Mouse (Mus musculus): ENCODE results near the gene Oaz1.

Gene Oaz1

DNA sequence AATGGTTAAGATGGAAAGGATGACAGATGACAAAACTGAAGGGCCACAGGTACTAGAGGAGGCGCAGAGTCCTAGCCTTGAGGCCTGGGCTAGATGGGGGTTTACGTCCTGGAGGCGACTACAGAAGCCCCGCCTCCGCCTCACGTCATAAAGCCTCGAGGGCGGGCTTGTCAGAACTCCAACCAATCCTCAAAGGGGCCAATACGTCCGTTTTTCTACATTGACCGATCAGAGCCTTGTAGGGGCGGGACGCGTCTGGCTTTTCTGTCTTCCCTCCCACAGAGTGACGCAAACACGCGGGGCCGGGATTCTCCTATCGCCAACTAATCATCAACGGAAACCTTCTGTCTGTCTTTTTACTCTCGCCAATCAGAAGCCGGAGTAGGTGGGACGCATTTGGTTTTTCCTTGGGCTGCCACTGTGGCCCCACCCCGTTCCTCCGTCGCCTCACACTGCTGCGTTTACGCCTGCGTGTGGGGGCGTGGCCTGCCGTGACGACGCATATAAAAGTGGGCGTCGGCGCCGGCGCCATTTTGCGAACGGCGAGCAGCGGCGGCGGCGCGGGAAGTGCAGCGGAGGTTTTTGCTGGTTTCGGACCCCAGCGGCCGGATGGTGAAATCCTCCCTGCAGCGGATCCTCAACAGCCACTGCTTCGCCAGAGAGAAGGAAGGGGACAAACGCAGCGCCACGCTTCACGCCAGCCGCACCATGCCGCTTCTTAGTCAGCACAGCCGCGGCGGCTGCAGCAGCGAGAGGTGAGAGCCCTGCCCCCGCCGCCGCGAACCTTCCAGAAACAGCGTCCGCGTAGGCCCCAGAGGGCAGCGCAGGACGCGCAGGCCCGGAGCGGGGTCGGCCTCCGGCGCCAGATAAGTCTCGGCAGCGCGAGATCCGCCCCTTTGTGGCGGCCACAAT, at the start of gene Oaz1:
Gene Oaz1 (plus strand): TSS at position 506 of the 912 bp plus-strand sequence.
- under 1% methylated on average over 81 of the region's 82 CpGs for WGBS

DNA sequence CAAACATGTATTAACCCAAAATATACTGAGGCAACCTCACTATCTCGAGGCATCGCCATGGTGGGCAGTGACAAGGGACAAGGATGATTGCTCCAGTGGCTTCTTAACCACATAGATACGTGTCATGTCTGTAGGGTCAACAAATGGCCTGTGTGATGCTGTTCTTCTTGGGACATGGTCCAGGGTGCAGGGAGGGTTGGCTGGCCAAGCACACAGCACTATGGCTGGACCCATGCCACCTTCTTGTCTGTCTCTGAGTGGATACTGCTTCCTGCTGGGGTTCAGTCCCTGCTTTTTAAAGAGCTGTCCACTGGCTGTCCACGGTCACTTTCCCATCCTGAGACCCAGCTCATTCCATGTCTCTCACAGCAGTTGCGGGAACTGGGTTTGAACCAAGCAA, 49.3 kb upstream of the Oaz1 start:
- WGBS = 72% methylated on average over 5 of the region's 5 CpGs

GRCm38 (mm10) chr10:80784302-80784701, 42.2 kb upstream of the Oaz1 start:
- WGBS = 88% methylated on average over 2 of the region's 2 CpGs

DNA sequence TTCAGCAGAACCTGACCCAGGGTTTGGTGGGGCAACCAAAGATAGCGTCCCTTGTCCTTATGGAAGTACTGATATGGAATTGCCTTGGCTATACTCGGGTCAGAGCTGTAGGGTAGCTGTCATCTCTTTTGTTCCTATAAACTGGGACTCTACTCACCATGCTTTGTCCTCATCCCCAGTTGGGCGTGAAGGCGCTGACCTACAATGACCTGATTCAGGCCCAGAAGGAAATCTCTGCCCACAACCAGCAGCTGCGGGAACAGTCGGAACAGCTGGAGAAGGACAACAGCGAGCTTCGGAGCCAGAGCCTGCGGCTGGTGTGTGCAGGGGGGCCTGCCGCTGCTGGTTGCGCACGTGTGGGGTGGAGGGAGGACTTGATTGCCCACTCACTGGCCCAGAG, 41.6 kb upstream of the Oaz1 start:
- WGBS = 71% methylated on average over 12 of the region's 12 CpGs

GRCm38 (mm10) chr10:80785963-80786362, 40.5 kb upstream of the Oaz1 start:
- WGBS = 89% methylated on average over 11 of the region's 11 CpGs

DNA sequence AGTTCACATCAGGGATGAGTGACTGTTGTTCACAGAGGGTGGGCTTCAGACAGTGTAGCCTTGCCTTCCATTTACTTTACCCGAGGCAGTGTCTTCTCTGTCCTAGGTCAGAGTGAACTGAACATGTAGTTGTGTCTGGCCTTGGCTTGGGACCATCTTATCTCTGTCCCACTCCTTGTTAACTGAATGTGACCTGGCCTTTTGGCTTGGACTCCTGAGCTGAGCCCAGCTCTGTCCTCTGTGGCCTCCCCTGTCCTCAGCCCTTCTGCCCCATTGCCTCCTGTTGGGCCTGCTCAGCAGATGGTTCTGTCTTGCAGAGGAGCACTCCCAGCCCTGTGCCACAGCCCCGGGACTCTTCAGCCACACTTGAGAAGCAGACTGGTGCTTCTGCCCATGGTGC, 38.9 kb upstream of the Oaz1 start:
- WGBS = 86% methylated on average over 2 of the region's 2 CpGs

- WGBS = 90% methylated on average over 19 of the region's 19 CpGs
These were observed 35.6 kb upstream of the Oaz1 start for GRCm38 (mm10) chr10:80790761-80791404.

- 64% methylated on average over 33 of the region's 33 CpGs for WGBS
These were observed 34.8 kb upstream of the Oaz1 start for GRCm38 (mm10) chr10:80791476-80792174.

DNA sequence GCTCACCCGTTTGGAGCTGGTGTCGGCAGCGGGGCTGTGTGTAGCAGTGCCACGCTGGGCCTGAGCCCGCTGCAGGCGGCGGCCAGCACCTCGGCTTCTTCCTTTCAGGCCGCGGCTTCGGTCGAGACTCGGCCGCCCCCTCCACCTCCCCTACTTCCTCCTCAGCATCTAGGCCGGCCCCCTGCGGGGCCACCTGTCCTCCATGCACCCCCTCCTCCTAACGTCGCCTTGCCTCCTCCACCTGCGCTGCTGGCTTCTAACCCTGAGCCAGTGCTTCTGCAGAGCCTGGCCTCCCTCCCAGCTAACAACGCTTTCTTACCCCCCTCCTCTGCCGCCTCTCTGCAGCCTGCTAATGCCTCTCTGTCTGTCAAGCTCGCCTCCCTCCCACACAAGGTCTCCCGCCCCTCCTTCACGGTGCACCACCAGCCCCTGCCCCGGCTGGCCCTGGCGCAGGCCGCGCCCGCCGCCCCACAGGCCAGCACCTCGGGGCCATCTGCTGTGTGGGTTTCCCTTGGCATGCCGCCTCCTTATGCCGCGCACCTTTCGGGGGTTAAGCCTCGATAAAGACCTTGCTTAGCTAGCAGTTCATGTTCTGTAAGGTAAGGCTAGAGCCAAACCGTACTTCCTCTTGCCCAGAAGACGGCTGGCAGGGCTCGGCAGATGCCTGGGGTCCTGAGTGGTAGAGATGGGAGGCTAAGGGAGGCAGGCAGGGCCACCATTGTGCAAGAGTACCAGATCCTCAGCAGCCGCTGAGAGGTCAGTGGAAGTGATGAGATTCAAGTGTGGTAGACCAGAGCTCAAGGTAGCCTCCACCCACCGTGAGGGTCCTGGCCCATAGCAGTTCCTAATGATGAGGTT, 34.1 kb upstream of the Oaz1 start:
- WGBS = 40% methylated on average over 41 of the region's 41 CpGs

GRCm38 (mm10) chr10:80793033-80793784, 33.2 kb upstream of the Oaz1 start:
- WGBS = 80% methylated on average over 13 of the region's 13 CpGs

GRCm38 (mm10) chr10:80793803-80794202, 32.7 kb upstream of the Oaz1 start:
- WGBS = 82% methylated on average over 4 of the region's 4 CpGs

DNA sequence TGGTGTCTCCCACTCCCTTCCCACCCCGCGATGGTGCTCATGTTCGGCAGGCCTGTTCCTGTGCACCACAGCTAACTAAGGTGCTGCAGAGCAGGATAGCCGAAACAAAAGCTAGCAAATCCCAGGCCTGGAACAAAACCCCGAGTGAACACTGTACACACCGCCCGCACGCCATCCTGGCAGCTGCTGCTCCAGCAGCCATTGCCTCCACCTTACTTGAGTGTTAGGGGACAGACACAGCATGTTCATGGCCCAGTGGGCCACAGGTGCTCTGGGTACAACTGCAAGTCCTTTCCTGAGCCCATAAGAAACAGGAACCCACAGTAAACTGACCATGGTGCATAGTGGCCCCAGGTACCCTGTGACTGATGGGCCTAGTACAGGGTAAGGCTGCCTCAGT, 31.7 kb upstream of the Oaz1 start:
- WGBS = 53% methylated on average over 8 of the region's 8 CpGs

DNA sequence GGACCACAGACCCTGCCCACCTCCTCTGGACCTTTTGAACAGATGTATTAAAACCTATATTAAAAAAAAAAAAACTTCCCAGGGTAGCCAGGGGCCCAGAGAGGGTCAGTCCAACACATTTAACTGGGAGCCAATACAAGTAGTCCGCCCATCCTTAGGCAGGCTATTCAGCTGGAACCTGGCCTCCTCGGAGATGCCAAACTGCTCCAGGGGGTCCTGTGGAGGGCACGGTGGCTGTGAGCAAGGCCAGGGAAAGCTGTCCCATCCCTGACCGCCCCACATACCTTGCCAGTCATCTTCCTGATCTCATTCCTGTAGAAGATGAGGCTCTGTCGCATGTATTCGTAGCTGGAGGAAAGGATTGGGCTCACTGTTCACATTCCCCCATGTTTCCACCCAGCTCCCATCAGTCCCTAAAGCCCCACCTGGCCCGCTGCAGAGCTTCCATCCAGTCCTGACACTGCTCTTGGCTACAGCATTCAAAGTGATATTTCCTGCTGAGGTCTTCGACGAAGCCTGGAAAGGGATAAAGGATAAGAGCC, 30.1 kb upstream of the Oaz1 start:
- 71% methylated on average over 9 of the region's 9 CpGs for WGBS

DNA sequence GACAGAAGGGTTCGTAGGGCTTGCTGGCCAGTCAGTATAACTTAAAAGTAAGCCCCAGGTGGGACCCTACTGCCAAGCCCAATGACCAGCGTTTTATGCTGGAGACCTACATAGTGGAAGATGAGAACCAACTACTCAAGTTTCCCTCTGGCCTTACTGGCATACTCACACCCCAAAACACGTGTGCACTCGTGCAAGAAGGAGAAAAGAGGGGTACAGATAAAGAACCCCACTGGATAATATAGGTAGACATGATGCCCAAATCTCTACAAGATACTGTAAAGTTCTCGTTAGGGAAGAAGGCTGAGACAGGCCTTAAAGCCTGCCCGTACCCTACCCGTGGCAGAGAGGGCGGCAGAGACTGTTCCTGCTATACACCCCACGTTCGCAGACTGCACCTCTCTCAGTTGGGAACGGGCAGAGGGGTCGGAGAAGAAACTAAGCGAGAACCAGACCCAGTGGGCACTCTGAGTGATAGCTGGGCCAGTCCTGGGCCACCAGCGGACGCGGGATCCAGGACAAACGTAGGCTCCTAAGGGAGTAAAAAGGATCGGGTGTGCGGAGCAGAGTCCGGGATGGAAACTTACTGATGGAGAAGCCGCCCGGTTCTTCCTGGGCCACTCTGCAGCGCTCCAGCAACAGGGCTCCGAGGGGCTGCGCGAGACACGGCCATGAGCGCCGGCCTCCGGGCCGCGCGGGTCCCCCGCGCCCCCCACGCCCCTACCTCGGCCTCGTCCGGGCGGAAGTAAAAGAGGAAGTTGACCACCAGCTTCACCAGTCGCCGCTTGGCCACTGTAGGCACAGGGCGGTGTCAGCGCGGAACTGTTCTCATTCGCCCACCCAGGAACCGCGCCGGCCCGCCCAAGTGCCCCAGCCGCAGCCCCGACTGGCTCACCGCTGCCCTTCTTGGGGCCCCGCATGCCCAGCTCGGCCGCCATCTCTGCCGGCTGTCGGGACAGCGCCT, 29.0 kb upstream of the Oaz1 start:
- 3% methylated on average over 59 of the region's 59 CpGs for WGBS

DNA sequence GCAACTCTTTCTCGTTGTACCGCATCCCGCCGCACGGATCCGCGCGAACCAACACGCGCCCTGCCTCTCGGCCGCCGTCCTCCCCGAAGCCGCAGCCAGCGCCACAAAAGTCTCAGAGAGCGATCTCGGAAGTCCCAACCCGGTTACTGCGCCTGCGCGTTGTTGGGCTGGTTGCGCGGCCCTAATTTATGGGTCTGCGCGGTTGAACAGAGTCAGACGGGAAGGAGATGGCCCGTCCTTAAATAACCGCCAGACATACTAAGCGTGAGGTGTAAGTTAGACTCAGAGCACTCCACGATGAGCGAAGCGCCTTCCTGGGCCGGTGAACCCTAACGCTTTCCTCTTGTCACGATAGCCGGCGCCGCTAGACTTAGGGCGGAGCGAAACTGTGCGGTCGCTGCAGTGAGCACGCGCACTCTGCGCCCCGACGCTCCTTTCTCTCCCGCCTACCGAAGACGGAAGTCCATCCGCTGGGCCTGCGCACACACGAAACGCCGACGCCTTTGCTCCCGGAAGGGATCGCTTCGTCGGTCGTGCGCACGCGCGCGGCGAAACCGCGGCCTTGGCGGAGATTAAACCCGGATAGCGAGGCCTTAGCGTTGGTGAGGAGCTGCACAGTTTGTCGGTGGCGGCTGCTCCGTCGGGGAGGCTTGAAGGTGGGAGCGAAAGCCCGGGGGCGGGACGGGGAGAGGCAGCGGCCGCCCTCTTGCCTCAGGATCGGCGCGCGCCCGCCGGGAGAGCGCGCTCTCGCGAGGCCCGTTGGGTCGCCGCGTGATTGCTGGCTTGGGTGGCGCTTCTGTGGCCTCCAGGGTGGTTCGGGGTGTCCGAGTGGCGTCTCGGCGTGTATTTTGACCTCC, 28.1 kb upstream of the Oaz1 start, which contains the start of the genes Sf3a2 and Plekhj1:
Gene Sf3a2 (plus strand): TSS at position 49 of the 857 bp plus-strand sequence.
Gene Plekhj1 (minus strand): TSS at position 477 of the 857 bp plus-strand sequence.
- WGBS = under 1% methylated on average over 104 of the region's 104 CpGs

DNA sequence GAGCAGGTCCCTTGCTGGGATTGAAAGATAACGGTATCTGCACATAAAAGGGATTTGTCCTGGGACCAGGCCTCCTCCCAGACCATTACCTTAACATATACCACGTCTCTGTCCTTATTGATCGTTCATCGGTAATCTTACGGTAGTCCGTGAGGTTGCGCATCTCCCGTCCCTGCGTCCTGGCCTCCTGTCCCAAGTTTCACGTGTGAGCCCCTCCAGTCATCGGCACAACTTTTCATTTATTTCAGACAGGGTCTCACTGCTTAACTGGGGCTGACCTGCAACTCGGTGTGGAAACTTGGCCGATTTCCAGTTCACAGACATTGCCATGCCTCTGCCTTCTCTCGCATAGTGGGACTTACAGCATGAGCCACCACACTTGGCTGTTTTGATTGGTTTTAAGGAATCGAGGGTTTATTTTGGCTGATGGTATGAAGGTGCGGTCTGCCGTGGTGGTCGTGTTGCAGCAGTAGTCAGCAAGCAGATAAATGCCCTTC, 27.3 kb upstream of the Oaz1 start:
- 2% methylated on average over 18 of the region's 18 CpGs for WGBS

- 86% methylated on average over 10 of the region's 10 CpGs for WGBS
These were observed 24.1 kb upstream of the Oaz1 start for GRCm38 (mm10) chr10:80802204-80802912.
